Mouse (Mus musculus) stomach, postnatal 0 days (tissue): ENCODE measurements around the gene Nbas.

Experiments
- CTCF ChIP-seq: IDR thresholded peaks from 2 replicates; pipeline ENCODE4 v1.5.1; 2016; ENCODE audit warnings: antibody characterized with exemption, low read depth, mild to moderate bottlenecking, moderate library complexity
- EP300 ChIP-seq: optimal IDR thresholded peaks from 2 replicates; pipeline ENCODE3; 2016; ENCODE audit warnings: antibody characterized with exemption

DNA sequence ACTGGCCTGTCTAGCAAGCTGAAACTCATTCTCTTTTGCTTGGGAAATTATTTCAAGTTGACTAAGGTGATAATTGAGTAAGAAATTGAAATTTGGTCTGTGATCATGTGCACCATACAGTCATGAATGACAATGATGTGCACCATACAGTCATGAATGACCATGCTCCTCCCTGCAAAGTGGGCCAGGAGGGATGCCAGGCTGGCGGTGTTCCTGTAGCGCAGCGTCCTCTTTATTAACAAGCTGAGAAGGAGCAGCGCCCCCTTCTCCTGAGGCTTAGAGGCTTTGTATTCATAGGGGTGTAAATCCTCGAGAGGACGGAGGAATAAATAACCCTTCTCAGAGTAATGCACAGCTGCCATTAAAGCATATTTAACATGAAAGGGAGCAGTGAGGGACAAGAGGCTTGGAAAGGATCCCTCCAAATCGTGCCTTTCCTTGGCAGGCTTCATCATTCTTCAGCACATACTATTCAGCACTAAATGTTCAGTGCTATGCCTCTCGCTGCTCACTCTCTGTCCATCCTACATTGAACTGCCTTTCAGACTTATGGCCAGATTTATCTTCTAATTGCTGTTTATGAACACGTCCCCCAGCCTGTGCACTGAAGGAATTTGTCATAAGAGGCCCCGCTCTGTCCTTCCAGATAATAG is 230.4 kb downstream of the Nbas start:
- TF ChIP-seq EP300 = no peak
- TF ChIP-seq CTCF = no peak
